Mouse (Mus musculus) E14TG2a.4 (cell line): ENCODE data around the gene Nup214.

Experiments used
- H3K27me3 ChIP-seq: 2 replicates; pipeline ENCODE4 v1.6.1; 2014; ENCODE audit warnings: low read length, control low read depth; ENCODE audit not compliant: insufficient read depth
- H3K36me3 ChIP-seq: 2 replicates; pipeline ENCODE4 v1.6.1; 2014; ENCODE audit warnings: low read length, control low read depth; ENCODE audit not compliant: insufficient read depth
- H3K4me1 ChIP-seq: replicated peaks from 2 replicates; pipeline ENCODE4 v1.6.1; 2014; ENCODE audit warnings: low read depth, low read length, control low read depth
- H3K4me3 ChIP-seq: replicated peaks from 2 replicates; pipeline ENCODE4 v1.5.1; 2014; ENCODE audit warnings: mild to moderate bottlenecking, low read length
- H3K9me3 ChIP-seq: 2 replicates; pipeline ENCODE4 v1.6.1; 2014; ENCODE audit warnings: low read length, control low read depth
- CTCF ChIP-seq: conservative IDR thresholded peaks from 2 replicates; pipeline ENCODE4 v1.5.1; 2014; ENCODE audit warnings: low read length
- NANOG ChIP-seq: IDR thresholded peaks from 2 replicates; pipeline ENCODE4 v1.6.1; 2014; ENCODE audit warnings: borderline replicate concordance, low read length, mixed read lengths
- POU5F1 ChIP-seq: IDR thresholded peaks from 2 replicates; pipeline ENCODE4 v1.6.1; 2014; ENCODE audit warnings: low read length, borderline replicate concordance

Gene Nup214

GRCm38 (mm10) chr2:31948801-31949200 is 25.4 kb upstream of the Nup214 start:
- H3K27me3 ChIP-seq = peaks cover 82% of the 10 kb centered on the region
- no peaks in the 10 kb centered on the region for H3K36me3 ChIP-seq
- TF ChIP-seq CTCF = no peak
- no peak for TF ChIP-seq NANOG
- no peak for TF ChIP-seq POU5F1
- H3K9me3 ChIP-seq = no peaks in the 10 kb centered on the region
- H3K4me3 ChIP-seq = no peak overlapping the region
- peaks cover 23% of the 10 kb centered on the region for H3K4me1 ChIP-seq

- no peak for TF ChIP-seq CTCF
- TF ChIP-seq POU5F1 = no peak
- TF ChIP-seq NANOG = no peak
- Histone ChIP-seq H3K4me3 (peak within 1 kb of the TSS; percentile 84), H3K4me1 (peaks cover 31% of the 10 kb centered on the region), H3K36me3 (no peaks in the 10 kb centered on the region), H3K9me3 (no peaks in the 10 kb centered on the region), H3K27me3 (peaks cover 75% of the 10 kb centered on the region)
These were observed 24.0 kb upstream of the Nup214 start, which contains the start of gene Aif1l for GRCm38 (mm10) chr2:31950058-31950871. TSS of gene Aif1l (plus strand) at chr2:31950139.

- peaks cover 36% of the 10 kb centered on the region for H3K4me1 ChIP-seq
- peaks cover 69% of the 10 kb centered on the region for H3K27me3 ChIP-seq
- TF ChIP-seq CTCF (no peak), POU5F1 (no peak), NANOG (no peak)
- no peaks in the 10 kb centered on the region for H3K9me3 ChIP-seq
- H3K4me3 ChIP-seq = peak overlapping the region; percentile 84
- H3K36me3 ChIP-seq = no peaks in the 10 kb centered on the region
These were observed 23.3 kb upstream of the Nup214 start for GRCm38 (mm10) chr2:31950966-31951365.

GRCm38 (mm10) chr2:31952236-31952635 is 22.0 kb upstream of the Nup214 start:
- TF ChIP-seq CTCF = no peak
- no peak for TF ChIP-seq NANOG
- Histone ChIP-seq H3K4me3 (no peak overlapping the region), H3K4me1 (peaks cover 47% of the 10 kb centered on the region), H3K27me3 (peaks cover 58% of the 10 kb centered on the region), H3K9me3 (no peaks in the 10 kb centered on the region), H3K36me3 (no peaks in the 10 kb centered on the region)

- TF ChIP-seq NANOG = no peak
- no peak for TF ChIP-seq CTCF
- TF ChIP-seq POU5F1 = no peak
- H3K4me3 ChIP-seq = no peak overlapping the region
- peaks cover 58% of the 10 kb centered on the region for H3K27me3 ChIP-seq
- no peaks in the 10 kb centered on the region for H3K9me3 ChIP-seq
- no peaks in the 10 kb centered on the region for H3K36me3 ChIP-seq
- peaks cover 50% of the 10 kb centered on the region for H3K4me1 ChIP-seq
These were observed 21.5 kb upstream of the Nup214 start for GRCm38 (mm10) chr2:31952725-31953124.

GRCm38 (mm10) chr2:31953687-31954086 is 20.5 kb upstream of the Nup214 start:
- Histone ChIP-seq H3K4me1 (peaks cover 45% of the 10 kb centered on the region), H3K4me3 (no peak overlapping the region), H3K9me3 (no peaks in the 10 kb centered on the region), H3K36me3 (no peaks in the 10 kb centered on the region), H3K27me3 (peaks cover 48% of the 10 kb centered on the region)
- TF ChIP-seq CTCF (no peak), POU5F1 (no peak), NANOG (no peak)

GRCm38 (mm10) chr2:31954779-31955181 is 19.5 kb upstream of the Nup214 start:
- H3K4me3 ChIP-seq = no peak overlapping the region
- H3K36me3 ChIP-seq = no peaks in the 10 kb centered on the region
- H3K27me3 ChIP-seq = peaks cover 37% of the 10 kb centered on the region
- H3K4me1 ChIP-seq = peaks cover 45% of the 10 kb centered on the region
- TF ChIP-seq NANOG (no peak), CTCF (no peak), POU5F1 (no peak)
- H3K9me3 ChIP-seq = no peaks in the 10 kb centered on the region

GRCm38 (mm10) chr2:31955686-31956085 is 18.6 kb upstream of the Nup214 start:
- Histone ChIP-seq H3K9me3 (no peaks in the 10 kb centered on the region), H3K4me3 (no peak overlapping the region), H3K36me3 (no peaks in the 10 kb centered on the region), H3K27me3 (peaks cover 29% of the 10 kb centered on the region), H3K4me1 (peaks cover 50% of the 10 kb centered on the region)
- TF ChIP-seq NANOG = no peak
- no peak for TF ChIP-seq POU5F1
- no peak for TF ChIP-seq CTCF

- Histone ChIP-seq H3K36me3 (no peaks in the 10 kb centered on the region), H3K4me3 (no peak overlapping the region)
- TF ChIP-seq POU5F1 (no peak), CTCF (no peak), NANOG (no peak)
These were observed 17.0 kb upstream of the Nup214 start for GRCm38 (mm10) chr2:31957211-31957610.

More at GRCm38 (mm10) chr2:31957211-31957610, 17.0 kb upstream of the Nup214 start:
- peaks cover 14% of the 10 kb centered on the region for H3K27me3 ChIP-seq
- no peaks in the 10 kb centered on the region for H3K9me3 ChIP-seq
- H3K4me1 ChIP-seq = peaks cover 58% of the 10 kb centered on the region
